In the genomic region with DNA sequence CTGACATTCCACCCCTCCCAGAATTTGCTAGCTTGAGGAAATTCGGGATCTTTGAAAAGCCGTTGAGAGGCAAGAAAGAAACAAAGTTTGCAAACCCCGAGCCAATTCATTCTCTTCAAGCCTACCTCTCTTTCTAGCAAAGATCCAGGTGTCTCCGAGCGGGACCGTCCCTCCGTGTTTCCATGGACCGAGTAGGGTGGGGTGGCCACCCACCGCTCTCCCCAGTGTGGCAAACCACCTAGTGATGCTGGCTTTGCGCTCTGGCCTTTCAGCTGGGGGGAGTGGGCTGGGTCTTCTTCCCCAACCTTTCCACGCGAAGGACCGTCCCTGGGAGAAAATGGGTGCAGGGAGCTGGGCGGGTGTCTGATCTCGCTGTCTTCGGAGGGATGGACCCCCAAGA, we compare ENCODE assay signal across 8 mouse cellular contexts. TPM values are rescaled to one million over a fixed set of nuclear protein-coding genes. Genes with fewer than 3 reads are reported as not detected.
DNase-seq lines count a peak whose midpoint lies in the region; ATAC-seq lines count a peak whose summit lies in the region.

No protein-coding gene starts in this region.

- no peaks in the 10 kb centered on the region for H3K27me3 ChIP-seq in kidney, embryonic 14.5 days (ENCODE audit: control insufficient read depth, insufficient read depth, low read length)
- H3K27me3 ChIP-seq in forebrain, embryonic 12.5 days = peaks cover 25% of the 10 kb centered on the region
- no peaks in the 10 kb centered on the region for H3K27me3 ChIP-seq in liver, embryonic 13.5 days

- peak overlapping the region; percentile 94 for H3K4me2 ChIP-seq in kidney, embryonic 14.5 days (replicated peaks; ENCODE audit: low read depth, low read length)
- peak overlapping the region; percentile 92 for H3K4me2 ChIP-seq in forebrain, embryonic 12.5 days
- peak overlapping the region; percentile 95 for H3K4me2 ChIP-seq in liver, embryonic 13.5 days

- 0 out of 2 replicates have a peak overlapping the region, but pooled peaks have one; percentile 19 for H3K27ac ChIP-seq in kidney, embryonic 14.5 days (ENCODE audit: low read depth, low read length)
- no peak overlapping the region for H3K27ac ChIP-seq in forebrain, embryonic 12.5 days
- H3K27ac ChIP-seq in liver, embryonic 13.5 days = peak overlapping the region; percentile 99

- no peaks in the 10 kb centered on the region for H3K36me3 ChIP-seq in kidney, embryonic 14.5 days (ENCODE audit: control insufficient read depth, insufficient read depth, low read length)
- H3K36me3 ChIP-seq in forebrain, embryonic 12.5 days (replicated peaks) = no peaks in the 10 kb centered on the region
- H3K36me3 ChIP-seq in liver, embryonic 13.5 days = peaks cover 15% of the 10 kb centered on the region

- DNase-seq in kidney, adult 18-20 months = no peak
- peak; percentile 39 for DNase-seq in MN1 (ENCODE audit: low spot score)
- no peak for DNase-seq in liver, embryonic 13.5 days
- DNase-seq in frontal cortex, adult 2 months (ENCODE audit: extremely low spot score in 1 of 2, low spot score in 1 of 2) = no peak
- DNase-seq in kidney, postnatal 14 days = no peak

- peak; percentile 30; the same call in 1 of the 2 replicates for ATAC-seq in kidney, embryonic 14.5 days (ENCODE audit: low FRiP score, low TSS enrichment)
- peak; percentile 47 for ATAC-seq in forebrain, embryonic 12.5 days (ENCODE audit: low FRiP score)
- 0 out of 2 replicates have a peak, but pooled peaks have one; percentile 7 for ATAC-seq in liver, embryonic 13.5 days (ENCODE audit: low read depth)
- no peak for ATAC-seq in frontal cortex, adult (ENCODE audit: low TSS enrichment)

- no peaks in the 10 kb centered on the region for H3K9me3 ChIP-seq in kidney, embryonic 14.5 days (ENCODE audit: control insufficient read depth, low read length)
- H3K9me3 ChIP-seq in forebrain, embryonic 12.5 days = no peaks in the 10 kb centered on the region
- H3K9me3 ChIP-seq in liver, embryonic 13.5 days (replicated peaks) = no peaks in the 10 kb centered on the region

- H3K4me3 ChIP-seq in kidney, embryonic 14.5 days (ENCODE audit: low read length) = peak overlapping the region; percentile 64
- H3K4me3 ChIP-seq in forebrain, embryonic 12.5 days (replicated peaks) = peak overlapping the region; percentile 51
- H3K4me3 ChIP-seq in liver, embryonic 13.5 days (replicated peaks) = peak overlapping the region; percentile 92

- H3K4me1 ChIP-seq in kidney, embryonic 14.5 days (ENCODE audit: control insufficient read depth, insufficient read depth, low read length) = peaks cover 27% of the 10 kb centered on the region
- H3K4me1 ChIP-seq in forebrain, embryonic 12.5 days = peaks cover 39% of the 10 kb centered on the region
- peaks cover 78% of the 10 kb centered on the region for H3K4me1 ChIP-seq in liver, embryonic 13.5 days (replicated peaks)

- peak overlapping the region; percentile 52; the same call in 1 of the 2 replicates for H3K9ac ChIP-seq in kidney, embryonic 14.5 days (ENCODE audit: low read depth, low read length)
- peak overlapping the region; percentile 50 for H3K9ac ChIP-seq in forebrain, embryonic 12.5 days
- H3K9ac ChIP-seq in liver, embryonic 13.5 days = peak overlapping the region; percentile 97

- under 1% methylated on average over 16 of the region's 16 CpGs for whole genome bisulfite sequencing in kidney, embryonic 14.5 days
- WGBS in forebrain, embryonic 12.5 days = under 1% methylated on average over 16 of the region's 16 CpGs
- under 1% methylated on average over 16 of the region's 16 CpGs for WGBS in liver, embryonic 13.5 days (ENCODE audit: insufficient replicate concordance)

RNA-seq across cellular contexts. Expression of gene Atp2b4, which starts 0.3 kb away (rescaled TPM):
- polyA plus RNA-seq in kidney, embryonic 14.5 days (2014; fragmentation: Nextera tagmentation; extraction: Ambion mirVana) = 5.2 and 9.6 TPM in 2 replicates
- polyA plus RNA-seq in forebrain, embryonic 12.5 days (2016; fragmentation: Nextera tagmentation; extraction: Ambion mirVana) = 8.5 and 9.2 TPM in 2 replicates
- 27.5 and 28.8 TPM in 2 replicates for polyA plus RNA-seq in liver, embryonic 13.5 days (2015; fragmentation: Nextera tagmentation; extraction: Ambion mirVana)
- polyA plus RNA-seq in frontal cortex, adult 2 months (2012; rRNA removed) = 51.7 and 66.9 TPM in 2 replicates
